Mouse (Mus musculus) thymus, adult 2 months (tissue): Measurements from ENCODE around the gene Abhd17b.

ENCODE experiments used
- CTCF ChIP-seq: fragments of 200-500 bp; IDR thresholded peaks from 2 replicates; pipeline ENCODE4 v1.5.1; 2012; ENCODE audit warnings: mild to moderate bottlenecking, control low read depth, low read length, moderate library complexity, borderline replicate concordance; ENCODE audit not compliant: control insufficient read depth, poor library complexity, insufficient read depth; ENCODE audit errors: extremely low read depth
- POLR2A ChIP-seq: fragments of 200-500 bp; IDR thresholded peaks from 2 replicates; pipeline ENCODE4 v1.6.1; 2012; ENCODE audit warnings: mild to moderate bottlenecking, low read length, control low read depth, moderate library complexity; ENCODE audit not compliant: control insufficient read depth, poor library complexity, insufficient read depth; ENCODE audit errors: extremely low read depth

GRCm38 (mm10) chr19:21733176-21733575 is 80.2 kb downstream of the Abhd17b start:
- TF ChIP-seq CTCF (no peak), POLR2A (no peak)
